Mouse (Mus musculus) embryonic facial prominence, embryonic 15.5 days (tissue): ENCODE measurements around the gene Fstl4. TPM values are rescaled to one million over a fixed set of nuclear protein-coding genes. Genes with fewer than 3 reads are reported as not detected.
A peak's percentile ranks its signal among the peaks of the same experiment; 100 is the strongest.

Experiments
- ATAC-seq: fragments of 200-750 bp; cut with Nextera tagmentation; 2 replicates; pipeline ENCODE4 v1.8.0; 2017; ENCODE audit warnings: low read depth, moderate TSS enrichment; ENCODE audit not compliant: insufficient number of reproducible peaks, low FRiP score, low TSS enrichment
- H3K27ac ChIP-seq: fragments of 300-500 bp; sonication (generic); replicated peaks from 2 replicates; pipeline ENCODE4 v1.5.1; 2015; ENCODE audit warnings: mild to moderate bottlenecking, inconsistent platforms
- H3K27me3 ChIP-seq: fragments of 300-500 bp; sonication (generic); 2 replicates; pipeline ENCODE4 v1.6.1; 2015; ENCODE audit warnings: inconsistent platforms
- H3K36me3 ChIP-seq: fragments of 300-500 bp; sonication (generic); 2 replicates; pipeline ENCODE4 v1.6.1; 2015; ENCODE audit warnings: mild to moderate bottlenecking, inconsistent platforms
- H3K4me1 ChIP-seq: fragments of 300-500 bp; sonication (generic); 2 replicates; pipeline ENCODE4 v1.6.1; 2015; ENCODE audit warnings: inconsistent platforms
- H3K4me2 ChIP-seq: fragments of 300-500 bp; sonication (generic); replicated peaks from 2 replicates; pipeline ENCODE4 v1.6.1; 2015; ENCODE audit warnings: mild to moderate bottlenecking, inconsistent platforms
- H3K4me3 ChIP-seq: fragments of 300-500 bp; sonication (generic); replicated peaks from 2 replicates; pipeline ENCODE4 v1.5.1; 2015; ENCODE audit warnings: mild to moderate bottlenecking, inconsistent platforms
- H3K9ac ChIP-seq: fragments of 300-500 bp; sonication (generic); 2 replicates; pipeline ENCODE4 v1.6.1; 2015; ENCODE audit warnings: inconsistent platforms
- H3K9me3 ChIP-seq: fragments of 300-500 bp; sonication (generic); replicated peaks from 2 replicates; pipeline ENCODE4 v1.6.1; 2016; ENCODE audit warnings: inconsistent platforms
- WGBS: fragments of 180-500 bp; shearing (Covaris S2); methylation state at CpG from one replicate; pipeline ENCODE4 v1.1.7; 2015; 5-methylcytosine and 5-hydroxymethylcytosine counted together
- polyA plus RNA-seq: library from polyadenylated mRNA; unstranded; fragments of >200 nt; fragmentation: Nextera tagmentation; extraction: Ambion mirVana; gene quantifications from 2 replicates; pipeline ENCODE4 v1.2.1, GENCODE M21; 2015

Gene Fstl4
- polyA plus RNA-seq, 1 experiment from 2014 or later = 3.1 TPM

GRCm38 (mm10) chr11:52915648-52916047 is 151.2 kb downstream of the Fstl4 start:
- H3K4me2 ChIP-seq = no peak overlapping the region
- peaks cover 9% of the 10 kb centered on the region; the same call in 1 of the 2 replicates for H3K4me1 ChIP-seq
- H3K36me3 ChIP-seq = no peaks in the 10 kb centered on the region
- no peaks in the 10 kb centered on the region for H3K27me3 ChIP-seq
- H3K27ac ChIP-seq = no peak overlapping the region
- no peaks in the 10 kb centered on the region for H3K9me3 ChIP-seq
- 81% methylated on average over 2 of the region's 2 CpGs for WGBS
- H3K4me3 ChIP-seq = no peak overlapping the region
- no peak overlapping the region for H3K9ac ChIP-seq
- ATAC-seq = no peak

GRCm38 (mm10) chr11:52919231-52919960 is 155.0 kb downstream of the Fstl4 start:
- Histone ChIP-seq H3K9me3 (no peaks in the 10 kb centered on the region), H3K4me1 (peaks cover 9% of the 10 kb centered on the region; the same call in 1 of the 2 replicates), H3K36me3 (no peaks in the 10 kb centered on the region), H3K27ac (no peak overlapping the region), H3K4me3 (no peak overlapping the region), H3K4me2 (no peak overlapping the region), H3K27me3 (no peaks in the 10 kb centered on the region), H3K9ac (no peak overlapping the region)
- 18% methylated on average over 15 of the region's 15 CpGs for WGBS
- peak; percentile 47; the same call in 1 of the 2 replicates for ATAC-seq

GRCm38 (mm10) chr11:52924196-52924595 is 159.8 kb downstream of the Fstl4 start:
- Histone ChIP-seq H3K36me3 (no peaks in the 10 kb centered on the region), H3K27me3 (no peaks in the 10 kb centered on the region), H3K4me3 (no peak overlapping the region), H3K9ac (no peak overlapping the region), H3K27ac (no peak overlapping the region), H3K4me1 (peaks cover 7% of the 10 kb centered on the region; the same call in 1 of the 2 replicates), H3K9me3 (no peaks in the 10 kb centered on the region), H3K4me2 (no peak overlapping the region)
- ATAC-seq = no peak
- WGBS = 43% methylated on average over 2 of the region's 2 CpGs

- Histone ChIP-seq H3K27me3 (no peaks in the 10 kb centered on the region), H3K9me3 (no peaks in the 10 kb centered on the region), H3K36me3 (no peaks in the 10 kb centered on the region), H3K27ac (no peak overlapping the region), H3K4me3 (no peak overlapping the region), H3K4me2 (no peak overlapping the region), H3K9ac (no peak overlapping the region), H3K4me1 (no peaks in the 10 kb centered on the region)
- ATAC-seq = no peak
- 86% methylated on average over 4 of the region's 4 CpGs for WGBS
Observed at GRCm38 (mm10) chr11:52928321-52928720, 163.9 kb downstream of the Fstl4 start.

- Histone ChIP-seq H3K4me3 (no peak overlapping the region), H3K4me2 (no peak overlapping the region), H3K9me3 (no peaks in the 10 kb centered on the region), H3K27ac (no peak overlapping the region), H3K4me1 (no peaks in the 10 kb centered on the region), H3K9ac (no peak overlapping the region), H3K36me3 (no peaks in the 10 kb centered on the region), H3K27me3 (no peaks in the 10 kb centered on the region)
- no peak for ATAC-seq
- 64% methylated on average over 12 of the region's 12 CpGs for WGBS
Observed at GRCm38 (mm10) chr11:52939336-52940070, 175.1 kb downstream of the Fstl4 start.

- Histone ChIP-seq H3K4me1 (no peaks in the 10 kb centered on the region), H3K4me3 (no peak overlapping the region), H3K9me3 (no peaks in the 10 kb centered on the region), H3K4me2 (no peak overlapping the region), H3K36me3 (no peaks in the 10 kb centered on the region), H3K27ac (no peak overlapping the region), H3K9ac (no peak overlapping the region), H3K27me3 (no peaks in the 10 kb centered on the region)
- 81% methylated on average over 6 of the region's 6 CpGs for WGBS
- ATAC-seq = no peak
Observed at GRCm38 (mm10) chr11:52942967-52943366, 178.5 kb downstream of the Fstl4 start.

GRCm38 (mm10) chr11:52954995-52955394 is 190.6 kb downstream of the Fstl4 start:
- no peaks in the 10 kb centered on the region for H3K4me1 ChIP-seq
- no peaks in the 10 kb centered on the region for H3K36me3 ChIP-seq
- no peaks in the 10 kb centered on the region for H3K27me3 ChIP-seq
- ATAC-seq = no peak
- no peak overlapping the region for H3K4me2 ChIP-seq
- H3K9me3 ChIP-seq = no peaks in the 10 kb centered on the region
- no peak overlapping the region for H3K27ac ChIP-seq
- 88% methylated on average over 3 of the region's 3 CpGs for WGBS
- no peak overlapping the region for H3K4me3 ChIP-seq
- H3K9ac ChIP-seq = no peak overlapping the region

- no peak overlapping the region for H3K4me2 ChIP-seq
- no peaks in the 10 kb centered on the region for H3K4me1 ChIP-seq
- no peaks in the 10 kb centered on the region for H3K36me3 ChIP-seq
- no peak overlapping the region for H3K27ac ChIP-seq
- no peaks in the 10 kb centered on the region for H3K9me3 ChIP-seq
- 65% methylated on average over 9 of the region's 9 CpGs for WGBS
- H3K4me3 ChIP-seq = no peak overlapping the region
- ATAC-seq = no peak
- H3K27me3 ChIP-seq = no peaks in the 10 kb centered on the region
- no peak overlapping the region for H3K9ac ChIP-seq
Observed at GRCm38 (mm10) chr11:52968809-52969208, 204.4 kb downstream of the Fstl4 start.

GRCm38 (mm10) chr11:52970396-52970795 is 206.0 kb downstream of the Fstl4 start:
- no peaks in the 10 kb centered on the region for H3K27me3 ChIP-seq
- H3K4me3 ChIP-seq = no peak overlapping the region
- 76% methylated on average over 6 of the region's 6 CpGs for WGBS
- H3K36me3 ChIP-seq = no peaks in the 10 kb centered on the region
- no peak overlapping the region for H3K9ac ChIP-seq
- H3K4me1 ChIP-seq = no peaks in the 10 kb centered on the region
- ATAC-seq = no peak
- no peaks in the 10 kb centered on the region for H3K9me3 ChIP-seq
- no peak overlapping the region for H3K27ac ChIP-seq
- H3K4me2 ChIP-seq = no peak overlapping the region

GRCm38 (mm10) chr11:52986986-52987385 is 222.6 kb downstream of the Fstl4 start:
- Histone ChIP-seq H3K4me1 (no peaks in the 10 kb centered on the region), H3K9me3 (no peaks in the 10 kb centered on the region), H3K27ac (no peak overlapping the region), H3K9ac (no peak overlapping the region), H3K27me3 (no peaks in the 10 kb centered on the region), H3K4me3 (no peak overlapping the region), H3K4me2 (no peak overlapping the region), H3K36me3 (no peaks in the 10 kb centered on the region)
- WGBS = 78% methylated on average over 8 of the region's 8 CpGs
- ATAC-seq = no peak

- WGBS = 86% methylated on average over 5 of the region's 5 CpGs
- no peak for ATAC-seq
- H3K9ac ChIP-seq = no peak overlapping the region
Observed at GRCm38 (mm10) chr11:52994688-52995087, 230.3 kb downstream of the Fstl4 start.

More at GRCm38 (mm10) chr11:52994688-52995087, 230.3 kb downstream of the Fstl4 start:
- no peaks in the 10 kb centered on the region for H3K36me3 ChIP-seq
- no peaks in the 10 kb centered on the region for H3K9me3 ChIP-seq
- H3K4me3 ChIP-seq = no peak overlapping the region
- H3K27me3 ChIP-seq = no peaks in the 10 kb centered on the region
- H3K27ac ChIP-seq = no peak overlapping the region
- H3K4me1 ChIP-seq = 0 out of 2 replicates have a peak, but pooled peaks cover 3% of the 10 kb centered on the region
- no peak overlapping the region for H3K4me2 ChIP-seq
